Mouse (Mus musculus) limb, embryonic 14.5 days (tissue): ENCODE measurements at regions not wholly inside any gene's neighbourhood (a gene's known extent, or its start where the extent isn't known, plus 50 kb on each side); places are given as distances from the start of the nearest gene placed in this dataset.
A peak's percentile ranks its signal among the peaks of the same experiment; 100 is the strongest.

Source experiments
- ATAC-seq: fragments of 200-750 bp; cut with Nextera tagmentation; 2 replicates; pipeline ENCODE4 v1.8.0; 2017; ENCODE audit warnings: low read depth, moderate number of reproducible peaks, moderate TSS enrichment; ENCODE audit not compliant: low FRiP score
- DNase-seq: peaks from one replicate; pipeline ENCODE4 v3.0.0-alpha.2; 2015; ENCODE audit warnings: low spot score
- H3K27ac ChIP-seq: fragments of 300-500 bp; sonication (generic); replicated peaks from 2 replicates; pipeline ENCODE4 v1.5.1; 2014; ENCODE audit warnings: low read depth, mild to moderate bottlenecking, low read length, moderate library complexity, mixed read lengths
- H3K27me3 ChIP-seq: fragments of 300-500 bp; sonication (generic); 2 replicates; pipeline ENCODE4 v1.6.1; 2014; ENCODE audit warnings: low read length, mixed read lengths; ENCODE audit not compliant: control insufficient read depth, insufficient read depth
- H3K36me3 ChIP-seq: fragments of 300-500 bp; sonication (generic); 2 replicates; pipeline ENCODE4 v1.6.1; 2014; ENCODE audit warnings: mild to moderate bottlenecking, low read length, moderate library complexity, mixed read lengths; ENCODE audit not compliant: control insufficient read depth, insufficient read depth
- H3K4me1 ChIP-seq: fragments of 300-500 bp; sonication (generic); 2 replicates; pipeline ENCODE4 v1.6.1; 2014; ENCODE audit warnings: antibody characterized with exemption, low read length, mixed read lengths; ENCODE audit not compliant: control insufficient read depth, insufficient read depth
- H3K4me2 ChIP-seq: fragments of 300-500 bp; sonication (generic); replicated peaks from 2 replicates; pipeline ENCODE4 v1.6.1; 2014; ENCODE audit warnings: low read depth, mild to moderate bottlenecking, low read length, moderate library complexity; ENCODE audit not compliant: severe bottlenecking
- H3K4me3 ChIP-seq: fragments of 300-500 bp; sonication (generic); replicated peaks from 2 replicates; pipeline ENCODE4 v1.5.1; 2014; ENCODE audit warnings: low read length
- H3K9ac ChIP-seq: fragments of 300-500 bp; sonication (generic); 2 replicates; pipeline ENCODE4 v1.6.1; 2014; ENCODE audit warnings: mild to moderate bottlenecking, low read depth, low read length, moderate library complexity; ENCODE audit not compliant: severe bottlenecking
- H3K9me3 ChIP-seq: fragments of 300-500 bp; sonication (generic); 2 replicates; pipeline ENCODE4 v1.6.1; 2016; ENCODE audit warnings: low read length; ENCODE audit not compliant: control insufficient read depth
- POLR2A ChIP-seq: fragments of 200-500 bp; IDR thresholded peaks from 2 replicates; pipeline ENCODE4 v1.8.0; 2012; ENCODE audit warnings: inconsistent platforms, mild to moderate bottlenecking, moderate library complexity, borderline replicate concordance; ENCODE audit not compliant: insufficient read depth, insufficient read length; ENCODE audit errors: extremely low read depth
- WGBS: fragments of 180-500 bp; shearing (Covaris S2); extraction: QIAGEN DNeasy Blood & Tissue Kit; methylation state at CpG from one replicate; pipeline ENCODE4 v1.1.7; 2014; 5-methylcytosine and 5-hydroxymethylcytosine counted together

- WGBS: 38% methylated on average over 1 of the region's 1 CpGs
- no peak overlapping the region for H3K27ac ChIP-seq
- H3K4me3 ChIP-seq: no peak overlapping the region
Observed at GRCm38 (mm10) chr6:59500818-59501217, 74.7 kb upstream of the Gprin3 start.

GRCm38 (mm10) chr6:59498800-59499199 is 72.7 kb upstream of the Gprin3 start:
- Histone ChIP-seq H3K4me1 (no peaks in the 10 kb centered on the region), H3K27ac (no peak overlapping the region), H3K36me3 (no peaks in the 10 kb centered on the region), H3K4me3 (no peak overlapping the region), H3K27me3 (no peaks in the 10 kb centered on the region), H3K9me3 (no peaks in the 10 kb centered on the region), H3K9ac (no peak overlapping the region), H3K4me2 (no peak overlapping the region)
- whole genome bisulfite sequencing: 37% methylated on average over 1 of the region's 1 CpGs
- TF ChIP-seq POLR2A: no peak
- ATAC-seq (no peak), DNase-seq (no peak)

More at GRCm38 (mm10) chr6:59500818-59501217, 74.7 kb upstream of the Gprin3 start:
- no peaks in the 10 kb centered on the region for H3K9me3 ChIP-seq
- no peak for TF ChIP-seq POLR2A
- DNase-seq (no peak), ATAC-seq (no peak)
- H3K4me2 ChIP-seq: no peak overlapping the region
- no peaks in the 10 kb centered on the region for H3K36me3 ChIP-seq
- H3K4me1 ChIP-seq: no peaks in the 10 kb centered on the region
- no peaks in the 10 kb centered on the region for H3K27me3 ChIP-seq
- H3K9ac ChIP-seq: no peak overlapping the region

- DNase-seq: peak; percentile 40
- Histone ChIP-seq H3K27me3 (no peaks in the 10 kb centered on the region), H3K27ac (no peak overlapping the region), H3K36me3 (no peaks in the 10 kb centered on the region), H3K9ac (no peak overlapping the region), H3K4me3 (no peak overlapping the region), H3K9me3 (no peaks in the 10 kb centered on the region), H3K4me1 (no peaks in the 10 kb centered on the region), H3K4me2 (no peak overlapping the region)
- no peak for TF ChIP-seq POLR2A
- 37% methylated on average over 7 of the region's 7 CpGs for WGBS
- no peak for ATAC-seq
Observed at GRCm38 (mm10) chr6:59498079-59498478, 72.0 kb upstream of the Gprin3 start.

GRCm38 (mm10) chr6:59489001-59489575 is 63.0 kb upstream of the Gprin3 start:
- no peaks in the 10 kb centered on the region for H3K9me3 ChIP-seq
- H3K27ac ChIP-seq: no peak overlapping the region
- WGBS: 64% methylated on average over 3 of the region's 3 CpGs
- ATAC-seq (no peak), DNase-seq (no peak)
- no peaks in the 10 kb centered on the region for H3K4me1 ChIP-seq
- H3K9ac ChIP-seq: no peak overlapping the region
- no peaks in the 10 kb centered on the region for H3K27me3 ChIP-seq
- no peak for TF ChIP-seq POLR2A
- H3K36me3 ChIP-seq: no peaks in the 10 kb centered on the region
- no peak overlapping the region for H3K4me3 ChIP-seq
- no peak overlapping the region for H3K4me2 ChIP-seq

GRCm38 (mm10) chr6:59488386-59488785 is 62.3 kb upstream of the Gprin3 start:
- Histone ChIP-seq H3K9me3 (no peaks in the 10 kb centered on the region), H3K9ac (no peak overlapping the region), H3K27me3 (no peaks in the 10 kb centered on the region), H3K36me3 (no peaks in the 10 kb centered on the region), H3K4me3 (no peak overlapping the region), H3K4me1 (no peaks in the 10 kb centered on the region), H3K27ac (no peak overlapping the region), H3K4me2 (no peak overlapping the region)
- ATAC-seq: no peak
- 78% methylated on average over 1 of the region's 1 CpGs for WGBS
- no peak for TF ChIP-seq POLR2A
- DNase-seq: no peak

GRCm38 (mm10) chr6:59484004-59484403 is 57.9 kb upstream of the Gprin3 start:
- Histone ChIP-seq H3K36me3 (no peaks in the 10 kb centered on the region), H3K4me3 (no peak overlapping the region), H3K27me3 (no peaks in the 10 kb centered on the region), H3K9me3 (no peaks in the 10 kb centered on the region), H3K9ac (no peak overlapping the region), H3K4me2 (no peak overlapping the region), H3K4me1 (no peaks in the 10 kb centered on the region), H3K27ac (no peak overlapping the region)
- no peak for DNase-seq
- TF ChIP-seq POLR2A: no peak
- no peak for ATAC-seq
- WGBS: 89% methylated on average over 3 of the region's 3 CpGs
